Mouse (Mus musculus) layer of hippocampus, adult 9-10 months (tissue): ENCODE data around the gene Cabp5.
"Not testable (repeated sequence)": the region's sequence is repeated elsewhere in the genome, so short reads cannot be mapped to it uniquely, and the experiment has no call there.

Source experiments
- DNase-seq: peaks from one replicate; pipeline ENCODE4 v3.0.0; 2022; ENCODE audit warnings: low spot score

Cabp5 gene

GRCm38 (mm10) chr7:13397832-13398231 lies at the start of gene Cabp5:
Gene Cabp5 (plus strand): TSS chr7:13398132.
- no peak for DNase-seq

DNA sequence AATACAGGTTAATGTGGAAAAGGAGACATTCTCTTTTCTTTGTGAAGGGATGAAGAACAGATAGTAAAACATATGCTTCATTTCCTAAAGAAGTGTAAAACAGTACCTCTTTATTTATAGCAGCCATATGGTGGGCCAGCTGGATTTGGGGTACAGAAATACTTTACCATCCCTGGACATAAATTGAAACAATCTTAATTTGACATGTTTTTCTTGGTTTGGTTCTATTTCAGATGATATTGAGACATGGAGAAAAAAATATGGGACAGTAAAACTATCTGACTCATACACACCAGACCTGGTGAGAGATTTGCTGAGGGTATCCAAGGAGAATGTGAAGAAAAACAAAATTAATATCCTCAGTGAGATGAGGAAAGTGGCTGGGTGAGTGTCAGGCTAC lies 42.0 kb upstream of the Cabp5 start:
- no peak for DNase-seq

DNA sequence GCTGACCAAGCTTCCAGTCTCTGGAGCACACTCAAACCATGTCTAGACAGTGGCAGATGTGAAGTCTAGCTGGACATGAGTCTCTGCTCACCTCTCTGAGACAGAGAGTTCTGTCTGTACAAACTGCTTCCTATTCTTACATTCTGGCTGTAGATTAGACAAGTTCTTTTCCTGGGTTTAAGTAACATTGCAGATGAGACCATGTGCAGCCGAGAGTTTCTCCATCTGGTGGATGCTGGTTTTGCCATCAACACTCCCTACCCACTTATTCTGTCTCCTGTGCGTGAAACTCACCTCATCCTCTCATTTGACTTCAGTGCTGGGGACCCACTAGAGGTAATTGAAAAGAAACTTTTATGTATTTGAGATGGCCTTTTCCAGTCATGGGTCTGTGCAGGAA lies 17.3 kb upstream of the Cabp5 start:
- DNase-seq: no peak

DNA sequence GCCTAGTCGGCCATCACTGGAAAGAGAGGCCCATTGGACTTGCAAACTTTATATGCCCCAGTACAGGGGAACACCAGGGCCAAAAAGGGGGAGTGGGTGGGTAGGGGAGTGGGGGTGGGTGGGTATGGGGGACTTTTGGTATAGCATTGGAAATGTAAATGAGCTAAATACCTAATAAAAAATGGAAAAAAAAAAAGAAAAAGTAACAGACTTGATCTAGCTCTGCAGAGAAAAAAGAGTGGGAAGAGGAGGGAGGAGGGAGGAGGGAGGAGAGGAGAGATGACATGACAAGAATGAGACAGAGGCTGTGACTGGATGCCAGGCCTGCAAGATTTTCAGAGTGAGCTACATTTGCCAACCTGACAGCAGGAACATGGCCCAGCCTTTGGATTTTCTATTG lies 52.6 kb downstream of the Cabp5 start, which contains the start of gene Bsph1:
Gene Bsph1, plus strand, starts transcription at position 301 of the 400 bp plus-strand sequence.
- not testable (repeated sequence) for DNase-seq
